Mouse (Mus musculus) ES-E14 (cell line): ENCODE measurements at regions not wholly inside any gene's neighbourhood (a gene's known extent, or its start where the extent isn't known, plus 50 kb on each side); places are given as distances from the start of the nearest gene placed in this dataset.

Experiments
- DNase-seq: peaks from one replicate; pipeline ENCODE4 v3.0.0-alpha.2; 2013; ENCODE audit warnings: low read depth, low spot score
- H3K27ac ChIP-seq: 2 replicates; pipeline ENCODE4 v1.5.1; 2012; ENCODE audit warnings: low read depth, mild to moderate bottlenecking, low read length, moderate library complexity, mixed read lengths; ENCODE audit not compliant: poor library complexity, insufficient read depth, severe bottlenecking
- H3K36me3 ChIP-seq: 2 replicates; pipeline ENCODE4 v1.6.1; 2012; ENCODE audit warnings: mild to moderate bottlenecking, low read length, moderate library complexity, mixed read lengths; ENCODE audit not compliant: control insufficient read depth, poor library complexity, insufficient read depth, severe bottlenecking
- H3K4me1 ChIP-seq, 2 experiments: fragments of 150-350 bp in 1 of 2; sonication (generic) in 1 of 2; 2 replicates each; pipeline ENCODE4 v1.6.1; 2012; ENCODE audit warnings: low read length in 2 of 2, mild to moderate bottlenecking in 1 of 2, mixed read lengths in 1 of 2; ENCODE audit not compliant: control insufficient read depth in 2 of 2, insufficient read depth in 2 of 2, poor library complexity in 1 of 2
- H3K4me3 ChIP-seq, 2 experiments: fragments of 150-350 bp in 1 of 2; sonication (generic) in 1 of 2; 2 replicates each; pipeline ENCODE4 v1.5.1; 2012; ENCODE audit warnings: low read length in 2 of 2, low read depth in 1 of 2, mild to moderate bottlenecking in 1 of 2, mixed read lengths in 1 of 2; ENCODE audit not compliant: insufficient read depth in 1 of 2, poor library complexity in 1 of 2, severe bottlenecking in 1 of 2
- H3K9ac ChIP-seq: 2 replicates; pipeline ENCODE4 v1.6.1; 2012; ENCODE audit warnings: low read depth, mild to moderate bottlenecking, low read length, mixed read lengths; ENCODE audit not compliant: poor library complexity, insufficient read depth, severe bottlenecking
- H3K9me3 ChIP-seq: fragments of 150-350 bp; sonication (generic); 2 replicates; pipeline ENCODE4 v1.6.1; 2012; ENCODE audit warnings: low read depth, mild to moderate bottlenecking, low read length; ENCODE audit not compliant: control insufficient read depth, insufficient read depth
- CHD2 ChIP-seq: IDR thresholded peaks from 2 replicates; pipeline ENCODE4 v1.6.1; 2014; ENCODE audit warnings: mild to moderate bottlenecking, low read depth, low read length, inconsistent platforms
- HCFC1 ChIP-seq: IDR thresholded peaks from 2 replicates; pipeline ENCODE4 v1.6.1; 2012; ENCODE audit warnings: low read length, inconsistent platforms, borderline replicate concordance; ENCODE audit not compliant: insufficient read depth
- MAFK ChIP-seq: IDR thresholded peaks from 2 replicates; pipeline ENCODE4 v1.6.1; 2014; ENCODE audit warnings: mild to moderate bottlenecking, low read depth, low read length, inconsistent platforms; ENCODE audit not compliant: insufficient read depth
- ZC3H11A ChIP-seq: IDR thresholded peaks from 2 replicates; pipeline ENCODE4 v1.6.1; 2012; ENCODE audit warnings: low read depth, mild to moderate bottlenecking, inconsistent platforms, low read length, borderline replicate concordance
- ZNF384 ChIP-seq: IDR thresholded peaks from 2 replicates; pipeline ENCODE4 v1.6.1; 2012; ENCODE audit warnings: low read depth, low read length, inconsistent platforms
- in situ Hi-C, 2 experiments: fragments of 600-800 bp; cut with MboI; formaldehyde crosslinking; loops; one replicate each; pipeline ENCODE4 v1.15.1; 2025; ENCODE audit warnings: low sequenced_read_pairs in 2 of 2, inconsistent platforms in 1 of 2; ENCODE audit not compliant: unreplicated experiment in 2 of 2

GRCm38 (mm10) chr2:161470844-161471243, 362.0 kb upstream of the Chd6 start:
- H3K27ac ChIP-seq: no peak overlapping the region
- DNase-seq: no peak
- in situ Hi-C loops: no loop called here
- TF ChIP-seq ZC3H11A (no peak), MAFK (no peak), HCFC1 (no peak)
- H3K9me3 ChIP-seq: no peaks in the 10 kb centered on the region
- H3K4me1 ChIP-seq: no peaks in the 10 kb centered on the region
- H3K9ac ChIP-seq: no peak overlapping the region
- no peak overlapping the region for H3K4me3 ChIP-seq
- no peaks in the 10 kb centered on the region for H3K36me3 ChIP-seq

- Histone ChIP-seq H3K4me3 (no peak overlapping the region), H3K4me1 (no peaks in the 10 kb centered on the region), H3K36me3 (no peaks in the 10 kb centered on the region), H3K27ac (no peak overlapping the region), H3K9me3 (no peaks in the 10 kb centered on the region), H3K9ac (no peak overlapping the region)
- TF ChIP-seq ZC3H11A (peak; percentile 83; the same call in 1 of the 2 replicates), MAFK (no peak)
- DNase-seq: peak; percentile 16
- in situ Hi-C loops: no loop called here
Measured at GRCm38 (mm10) chr2:161470025-161470424, 361.1 kb upstream of the Chd6 start.

- Histone ChIP-seq H3K27ac (no peak overlapping the region), H3K36me3 (no peaks in the 10 kb centered on the region), H3K9me3 (no peaks in the 10 kb centered on the region), H3K9ac (no peak overlapping the region), H3K4me3 (no peak overlapping the region), H3K4me1 (no peaks in the 10 kb centered on the region)
- TF ChIP-seq ZNF384: no peak
- no peak for TF ChIP-seq CHD2
- no peak for TF ChIP-seq ZC3H11A
- no peak for TF ChIP-seq MAFK
- no peak for TF ChIP-seq HCFC1
- in situ Hi-C loops: no loop called here
- DNase-seq: no peak
Measured at GRCm38 (mm10) chr2:161467035-161467434, 358.2 kb upstream of the Chd6 start.

GRCm38 (mm10) chr2:161460600-161460999, 351.7 kb upstream of the Chd6 start:
- no peak for TF ChIP-seq ZNF384
- no peak for TF ChIP-seq ZC3H11A
- TF ChIP-seq CHD2: no peak
- TF ChIP-seq HCFC1: no peak
- TF ChIP-seq MAFK: no peak
- DNase-seq: no peak
- Histone ChIP-seq H3K4me3 (no peak overlapping the region), H3K9me3 (no peaks in the 10 kb centered on the region), H3K9ac (no peak overlapping the region), H3K36me3 (no peaks in the 10 kb centered on the region), H3K27ac (no peak overlapping the region), H3K4me1 (no peaks in the 10 kb centered on the region)
- in situ Hi-C loops: no loop called here

GRCm38 (mm10) chr2:161454466-161454865, 345.6 kb upstream of the Chd6 start:
- no peak for DNase-seq
- H3K27ac ChIP-seq: no peak overlapping the region
- no peak overlapping the region for H3K9ac ChIP-seq
- H3K36me3 ChIP-seq: no peaks in the 10 kb centered on the region
- in situ Hi-C loops: no loop called here
- TF ChIP-seq HCFC1 (no peak), CHD2 (no peak), ZNF384 (no peak), ZC3H11A (no peak), MAFK (no peak)
- no peaks in the 10 kb centered on the region for H3K9me3 ChIP-seq
- no peaks in the 10 kb centered on the region for H3K4me1 ChIP-seq
- H3K4me3 ChIP-seq: no peak overlapping the region
